Mouse (Mus musculus) layer of hippocampus, adult 9-10 months (tissue): ENCODE results near the gene Atp4a.
"Not testable (repeated sequence)": the region's sequence is repeated elsewhere in the genome, so short reads cannot be mapped to it uniquely, and the experiment has no call there.

Experiments
- DNase-seq: peaks from one replicate; pipeline ENCODE4 v3.0.0; 2022; ENCODE audit warnings: low spot score

Gene Atp4a

DNA sequence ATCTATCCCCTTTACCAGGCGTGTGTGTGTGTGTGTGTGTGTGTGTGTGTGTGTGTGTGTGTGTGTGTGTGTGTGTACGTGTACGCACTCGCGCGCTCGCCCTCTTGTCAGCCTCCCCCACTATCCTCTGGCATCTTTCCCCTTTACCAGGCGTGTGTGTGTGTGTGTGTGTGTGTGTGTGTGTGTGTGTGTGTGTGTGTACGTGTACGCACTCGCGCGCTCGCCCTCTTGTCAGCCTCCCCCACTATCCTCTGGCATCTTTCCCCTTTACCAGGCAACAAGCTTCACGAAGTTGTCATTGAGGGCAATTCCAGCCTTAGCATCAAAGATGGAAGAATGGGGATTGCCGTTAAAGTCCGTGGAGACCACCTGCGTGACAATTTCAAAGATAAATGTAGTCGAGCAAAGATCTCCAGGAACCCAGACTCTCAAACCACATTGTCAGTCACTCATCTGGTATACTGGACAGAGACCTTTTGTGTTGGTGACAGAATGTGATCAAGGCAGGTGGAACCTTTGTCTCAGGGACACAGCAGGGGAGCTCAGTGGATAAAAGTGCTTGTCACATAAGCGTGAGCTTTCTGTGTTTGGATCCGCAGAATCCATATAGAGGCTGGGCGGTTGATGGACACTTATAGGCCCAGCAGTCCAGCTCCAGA lies 18.2 kb downstream of the Atp4a start:
- DNase-seq: not testable (repeated sequence)

DNA sequence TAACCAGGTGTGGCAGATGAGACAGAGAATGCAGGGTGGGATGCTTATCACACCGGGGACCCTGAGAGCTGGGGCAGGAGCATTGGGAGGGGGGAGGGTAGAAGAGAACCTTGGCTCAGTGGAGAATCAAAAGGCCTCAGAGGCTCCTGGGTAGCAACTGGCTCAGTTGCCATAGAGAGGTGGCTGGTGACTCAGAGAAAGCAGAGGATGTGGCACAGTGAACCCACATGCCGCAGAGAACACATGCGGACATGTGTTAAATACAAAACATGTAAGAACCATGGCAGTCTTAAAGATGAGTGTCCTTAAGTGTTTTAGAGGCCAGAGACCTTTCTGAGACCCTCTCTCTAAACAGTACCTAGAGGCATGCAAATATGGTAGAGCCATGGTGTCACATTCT lies 24.2 kb downstream of the Atp4a start:
- no peak for DNase-seq

DNA sequence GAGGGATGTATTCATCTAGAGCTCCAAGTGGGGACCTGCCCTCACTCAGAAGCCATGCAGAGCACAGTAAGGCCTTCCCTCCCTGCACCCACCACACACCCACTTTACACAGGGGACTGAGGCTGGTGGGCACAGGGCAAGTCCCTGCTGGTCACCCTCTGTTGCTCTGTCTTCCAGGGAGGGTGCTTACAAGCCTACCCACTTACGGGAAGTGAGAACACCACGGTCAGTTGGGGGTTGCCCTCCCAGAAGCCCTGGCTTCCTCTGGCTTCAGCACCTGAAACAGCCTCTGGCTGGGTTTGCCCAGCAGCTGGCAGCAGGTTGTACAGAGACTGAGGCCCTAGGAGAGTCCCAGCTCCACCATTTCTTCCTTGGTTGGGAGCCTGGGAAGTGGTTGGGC lies 30.6 kb downstream of the Atp4a start:
- DNase-seq: not testable (repeated sequence)

DNA sequence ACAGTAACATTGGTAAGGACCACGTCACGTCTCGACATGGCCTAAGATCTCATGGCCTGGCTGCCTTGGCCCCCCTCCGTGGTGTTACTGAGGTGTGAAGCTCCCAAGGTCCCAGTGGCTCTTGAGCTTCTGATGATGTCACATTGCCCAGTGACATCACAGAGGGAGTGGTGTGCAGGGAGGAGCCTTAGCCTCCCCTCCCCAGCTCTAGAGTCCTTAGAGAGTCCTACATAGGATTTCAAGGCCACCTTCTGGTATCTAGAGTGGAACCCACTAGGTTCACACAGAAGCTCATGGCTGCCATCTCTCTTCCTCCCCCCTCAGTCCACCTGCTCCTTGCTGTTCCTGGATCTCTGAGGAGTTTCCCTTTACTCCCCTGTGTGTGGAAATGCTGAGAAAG lies 31.6 kb downstream of the Atp4a start, which contains the start of gene Gapdhs:
Gene Gapdhs (minus strand): TSS at position 65 of the 400 bp plus-strand sequence.
- DNase-seq: not testable (repeated sequence)

DNA sequence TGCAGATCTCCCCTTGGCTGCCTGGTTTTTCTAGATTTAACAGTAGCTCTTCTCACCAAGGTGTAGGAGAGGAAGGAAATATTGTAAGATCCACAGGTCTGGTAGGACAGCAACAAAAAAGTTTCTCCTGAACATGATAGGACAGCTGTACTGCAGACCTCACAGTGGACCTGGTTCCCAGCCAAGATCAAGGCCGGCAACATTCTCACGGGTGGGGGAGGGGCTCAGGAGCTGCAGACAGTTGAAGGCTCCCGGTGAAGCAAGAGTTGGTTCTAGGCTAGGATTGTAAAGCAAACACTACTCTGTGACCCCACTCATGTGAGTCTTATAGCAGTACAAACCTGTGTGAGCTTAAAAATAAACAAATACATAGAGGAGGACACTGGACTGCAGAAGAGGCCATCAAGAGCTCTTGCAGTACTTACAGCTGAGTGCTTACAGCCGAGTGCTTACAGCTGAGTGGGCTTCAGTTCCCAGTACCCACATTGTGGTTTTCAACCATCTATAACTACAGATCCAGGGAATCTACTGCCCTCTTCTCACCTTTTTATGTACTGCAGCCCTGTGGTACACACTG lies 32.1 kb downstream of the Atp4a start:
- DNase-seq: no peak

DNA sequence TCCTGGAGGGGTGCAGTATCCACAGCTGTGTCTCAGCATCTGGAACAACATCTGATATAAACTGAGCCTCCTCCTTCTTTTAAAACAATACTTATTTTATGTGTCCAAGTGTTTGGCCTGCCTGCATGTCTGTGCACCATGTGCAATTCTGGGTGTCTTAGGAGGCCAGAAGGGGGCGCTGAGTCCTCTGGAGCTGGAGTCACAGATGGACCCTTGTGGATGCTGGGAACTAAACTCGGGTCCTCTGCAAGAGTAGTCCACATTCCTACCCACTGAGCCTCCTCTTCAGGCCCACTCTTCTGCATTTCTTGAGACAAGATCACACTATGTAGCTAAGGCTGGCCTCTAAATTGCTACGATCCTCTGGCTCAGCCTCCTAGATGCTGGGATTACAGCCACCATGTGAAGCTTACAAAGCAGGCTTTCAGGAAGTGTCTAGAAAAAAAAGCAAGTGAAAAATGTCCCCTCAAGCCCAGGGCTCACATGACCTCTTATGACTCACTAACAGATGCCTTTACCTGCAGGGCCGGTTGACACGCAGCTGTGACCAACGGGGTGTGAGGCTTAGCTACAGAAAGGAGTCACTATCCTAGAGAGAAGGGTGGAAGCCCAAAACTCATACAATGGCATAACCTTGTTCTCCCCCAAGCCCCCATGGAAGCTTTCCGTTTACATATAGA lies 35.7 kb downstream of the Atp4a start:
- no peak for DNase-seq

DNA sequence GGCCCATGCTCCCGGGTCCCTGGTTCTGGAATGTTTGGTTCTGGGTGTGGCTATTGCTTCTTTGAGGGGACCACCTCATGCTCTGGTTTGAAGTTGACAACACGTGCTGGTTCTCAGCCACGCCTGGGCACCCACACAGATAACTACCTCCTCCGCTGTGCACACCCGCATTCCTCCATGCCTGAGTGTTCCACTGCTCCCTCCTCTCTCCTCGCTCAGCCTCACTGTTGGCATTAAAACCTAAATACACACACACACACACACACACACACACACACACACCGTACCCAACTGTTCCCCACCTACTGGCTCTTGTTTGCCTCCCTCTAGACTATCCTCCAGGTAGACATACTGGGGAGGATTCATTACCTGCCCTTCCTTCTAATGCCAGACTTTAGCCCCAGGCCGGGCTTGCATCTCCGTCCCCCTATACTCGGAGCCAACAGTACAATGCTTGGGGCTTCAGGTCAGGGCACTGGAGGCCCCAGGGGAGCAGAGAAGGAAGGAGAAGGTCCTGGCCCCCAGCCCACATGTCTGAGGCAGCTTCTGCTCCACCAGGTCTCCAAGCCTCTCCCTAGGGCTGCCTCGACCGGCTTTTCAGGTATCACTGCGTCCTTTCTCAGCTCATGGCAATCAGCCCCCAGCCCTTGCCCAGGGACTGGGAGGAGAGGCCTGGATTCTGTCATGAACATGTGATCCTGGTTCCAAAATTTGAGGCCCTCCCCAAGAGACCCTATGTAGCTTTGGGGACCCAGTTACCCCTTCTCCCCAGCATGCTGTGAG lies 38.0 kb downstream of the Atp4a start:
- DNase-seq: no peak

DNA sequence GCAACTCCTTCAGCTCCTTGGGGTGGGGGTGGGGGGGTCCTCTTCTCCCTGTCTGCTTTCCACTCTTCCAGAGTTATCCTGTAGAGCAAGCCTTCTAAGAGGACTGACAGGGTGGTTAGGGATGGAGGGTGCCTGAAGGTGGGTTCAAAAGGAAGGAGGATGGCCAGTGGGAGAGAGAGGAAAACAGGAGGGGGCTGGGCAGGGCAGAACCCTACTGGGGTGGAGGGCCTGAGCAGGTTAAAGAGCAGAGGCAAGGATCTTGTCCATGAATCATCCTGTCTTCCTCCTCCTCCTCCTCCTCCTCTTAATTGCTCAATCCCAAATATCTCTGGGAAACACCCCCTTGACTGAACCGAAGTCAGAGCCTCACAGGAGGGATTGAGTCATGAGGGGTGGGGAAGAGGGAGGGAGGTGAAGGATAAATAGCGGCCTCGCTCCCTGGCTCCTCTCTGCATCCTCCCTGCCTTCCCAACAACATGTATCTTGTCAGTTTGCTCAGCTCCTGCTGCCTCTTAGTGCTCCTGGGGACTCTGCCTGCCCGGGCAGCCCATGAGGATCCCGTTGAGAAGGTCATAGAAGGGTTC lies 39.2 kb downstream of the Atp4a start, which contains the start of gene Sbsn:
Gene Sbsn (plus strand): TSS at position 386 of the 584 bp plus-strand sequence.
- DNase-seq: no peak

DNA sequence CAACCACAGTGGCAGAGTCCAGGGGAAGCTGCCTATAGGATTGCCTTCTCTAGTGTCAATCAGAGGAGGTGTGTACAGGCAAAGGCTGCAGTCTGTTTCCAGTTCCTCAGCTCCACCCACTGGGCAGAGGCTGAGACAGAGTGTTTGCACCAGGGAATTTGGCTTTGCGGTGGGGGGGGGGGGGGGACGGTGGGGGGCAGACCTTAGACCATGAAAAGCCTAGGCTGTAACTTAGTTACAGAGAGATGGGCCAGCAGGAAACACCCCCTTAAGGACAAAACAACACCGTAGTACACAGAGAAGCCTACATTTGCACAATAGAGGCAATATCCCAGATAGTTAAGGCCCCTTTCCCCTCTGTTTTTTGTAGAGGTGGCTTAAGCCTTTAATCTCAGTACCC lies 45.0 kb downstream of the Atp4a start:
- DNase-seq: no peak

DNA sequence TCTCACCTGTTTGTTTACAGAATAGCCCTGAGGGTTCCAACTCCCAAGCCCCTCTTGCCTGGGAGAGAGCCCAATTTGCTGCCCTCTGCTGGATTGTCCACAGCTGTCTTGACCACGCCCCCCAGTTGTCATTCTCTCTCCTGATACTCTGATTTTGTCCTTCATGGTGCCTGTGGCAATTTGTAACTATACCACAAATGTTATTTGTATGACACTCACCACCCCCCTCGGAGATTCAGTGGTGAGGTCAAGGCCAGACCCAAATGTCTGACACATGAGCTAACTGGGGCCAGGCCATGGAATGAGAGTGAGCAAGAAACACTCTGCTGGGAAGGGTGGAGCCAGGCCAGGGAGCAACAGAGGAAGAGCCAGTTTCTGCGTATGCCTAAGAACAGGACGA lies 46.8 kb downstream of the Atp4a start:
- no peak for DNase-seq

DNA sequence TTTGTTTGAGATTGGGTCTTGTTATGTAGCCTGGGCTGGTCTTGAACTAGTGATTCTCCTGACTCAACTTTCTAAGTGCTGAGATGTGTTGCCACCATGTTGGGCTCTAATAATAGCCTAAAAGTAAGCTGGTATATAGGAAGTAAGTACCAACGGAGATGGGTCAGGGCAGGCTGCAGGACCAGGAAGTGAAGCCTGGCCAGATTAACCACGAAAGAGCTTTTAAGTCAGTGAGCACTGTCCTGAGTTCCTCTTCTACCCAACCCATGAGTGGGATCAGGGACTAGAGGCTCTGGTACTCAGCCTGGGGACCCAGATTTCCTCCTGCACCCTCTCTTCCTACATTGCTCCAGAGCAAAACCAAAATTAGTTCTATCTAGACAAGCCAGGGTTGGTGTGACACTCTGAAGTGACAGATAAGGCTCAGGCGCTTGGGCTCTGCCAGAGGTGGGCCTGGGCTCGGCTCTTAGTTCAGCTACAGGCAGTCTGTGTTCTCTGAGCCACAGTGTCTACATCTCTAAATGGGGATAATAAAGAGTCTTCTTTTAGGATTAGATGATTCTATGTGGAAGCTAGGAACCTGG lies 49.9 kb downstream of the Atp4a start:
- DNase-seq: no peak

DNA sequence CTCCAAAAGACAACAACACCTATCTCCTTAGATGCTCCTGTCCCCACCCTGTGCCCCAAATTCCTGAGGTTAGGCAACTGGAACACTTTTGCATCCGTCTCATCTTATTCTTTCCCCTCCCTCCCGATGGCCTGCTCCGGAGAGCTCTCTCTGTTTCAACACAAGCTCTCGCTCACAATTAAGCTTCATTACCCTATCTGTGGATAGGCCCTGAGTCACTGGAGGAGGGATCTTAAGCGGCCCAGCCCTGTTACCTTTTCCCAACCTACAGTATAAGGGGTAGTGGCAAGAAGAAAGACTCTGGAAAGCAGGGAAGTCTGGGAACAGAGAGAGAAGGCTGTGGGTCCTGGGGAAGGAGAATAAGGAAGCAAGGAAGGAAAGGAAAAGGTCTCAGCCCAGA lies 51.4 kb downstream of the Atp4a start, which contains the start of gene Dmkn:
Gene Dmkn (plus strand): TSS at position 301 of the 400 bp plus-strand sequence.
- DNase-seq: no peak

DNA sequence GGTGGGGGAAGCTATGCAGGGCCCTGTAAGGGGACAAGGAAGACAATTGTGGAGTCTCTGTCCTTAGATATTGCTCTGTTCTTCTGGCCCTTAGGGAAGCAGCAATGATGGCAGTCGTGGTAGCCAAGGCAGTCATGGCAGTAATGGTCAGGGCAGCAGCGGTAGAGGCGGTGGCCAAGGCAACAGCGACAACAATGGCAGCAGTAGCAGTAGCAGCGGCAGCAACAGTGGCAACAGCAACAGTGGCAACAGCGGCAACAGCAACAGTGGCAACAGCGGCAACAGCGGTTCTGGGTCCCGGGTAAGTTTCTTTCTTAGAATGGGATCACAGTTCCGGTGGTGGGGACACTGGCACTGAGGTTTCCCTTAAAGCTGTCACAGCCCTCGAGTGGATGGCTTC lies 53.2 kb downstream of the Atp4a start:
- no peak for DNase-seq

DNA sequence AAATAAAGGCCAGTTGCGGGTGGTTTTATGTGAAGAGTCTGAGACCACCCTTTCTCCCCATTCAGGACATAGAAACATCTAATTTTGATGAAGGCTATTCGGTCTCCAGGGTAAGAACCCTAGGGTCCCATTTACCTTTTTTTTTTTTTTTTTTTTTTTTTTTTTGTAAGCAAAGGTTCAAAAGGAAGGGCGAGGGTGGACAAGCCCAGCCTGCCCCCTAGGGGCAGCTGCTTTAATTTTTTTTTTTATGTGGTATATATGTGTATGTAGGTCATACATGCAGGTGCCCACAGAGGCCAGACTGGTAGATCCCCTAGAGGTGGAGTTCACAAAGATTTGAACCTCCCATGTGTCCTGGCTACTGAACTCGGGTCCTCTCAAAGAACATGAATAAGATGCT lies 54.4 kb downstream of the Atp4a start:
- DNase-seq: no peak

DNA sequence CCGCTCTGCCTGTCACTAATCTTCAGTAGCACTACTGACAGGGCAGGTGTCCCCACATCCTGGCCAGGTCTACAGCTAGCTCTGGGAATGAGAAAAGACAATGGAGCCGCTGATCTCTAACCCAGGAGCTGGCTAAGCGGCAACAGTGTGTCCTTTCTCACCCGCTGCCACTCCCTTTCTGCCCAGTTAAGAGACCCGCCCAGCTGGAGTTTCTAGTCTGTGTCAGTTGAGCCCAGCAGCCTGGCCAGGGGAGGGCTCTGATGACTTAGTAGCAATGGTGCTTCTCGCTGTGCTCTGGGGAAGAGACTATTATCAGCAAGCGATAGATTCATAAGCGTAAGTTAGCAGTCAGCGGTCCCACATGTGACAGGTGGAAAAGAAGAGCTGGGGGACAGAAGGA lies 57.2 kb downstream of the Atp4a start:
- no peak for DNase-seq
